Mouse (Mus musculus): ENCODE measurements around the gene Sema3c. TPM values are rescaled to one million over a fixed set of nuclear protein-coding genes. Genes with fewer than 3 reads are reported as not detected.

Sema3c gene
- polyA plus RNA-seq, 1 experiment from 2014 or later, result 11.6 TPM

Other genes with a start within 250 kb of the Sema3c start
- gene Speer4f2, start 201.1 kb upstream of the Sema3c start, polyA plus RNA-seq (2014; fragmentation: Nextera tagmentation; extraction: Ambion mirVana), result not detected in 2 replicates
- not detected in 2 replicates for gene Speer4f1, start 98.2 kb upstream of the Sema3c start, polyA plus RNA-seq (2014; fragmentation: Nextera tagmentation; extraction: Ambion mirVana)

Measured in heart, embryonic 14.5 days (tissue).